Mouse (Mus musculus) kidney, embryonic 15.5 days (tissue): ENCODE data around the gene Sdad1. TPM values are rescaled to one million over a fixed set of nuclear protein-coding genes. Genes with fewer than 3 reads are reported as not detected.
A peak's percentile ranks its signal among the peaks of the same experiment; 100 is the strongest.
"Not testable (repeated sequence)": the region's sequence is repeated elsewhere in the genome, so short reads cannot be mapped to it uniquely, and the experiment has no call there.

ENCODE experiments used
- ATAC-seq: fragments of 200-750 bp; cut with Nextera tagmentation; replicated peaks from 2 replicates; pipeline ENCODE4 v1.8.0; 2017; ENCODE audit warnings: moderate TSS enrichment; ENCODE audit not compliant: low FRiP score
- H3K27ac ChIP-seq: fragments of 300-500 bp; sonication (generic); 2 replicates; pipeline ENCODE4 v1.5.1; 2015; ENCODE audit warnings: mild to moderate bottlenecking, inconsistent platforms
- H3K27me3 ChIP-seq: fragments of 300-500 bp; sonication (generic); 2 replicates; pipeline ENCODE4 v1.6.1; 2015; ENCODE audit warnings: inconsistent platforms
- H3K36me3 ChIP-seq: fragments of 300-500 bp; sonication (generic); 2 replicates; pipeline ENCODE4 v1.6.1; 2015; ENCODE audit warnings: inconsistent platforms
- H3K4me1 ChIP-seq: fragments of 300-500 bp; sonication (generic); 2 replicates; pipeline ENCODE4 v1.6.1; 2015; ENCODE audit warnings: inconsistent platforms
- H3K4me2 ChIP-seq: fragments of 300-500 bp; sonication (generic); 2 replicates; pipeline ENCODE4 v1.6.1; 2015; ENCODE audit warnings: moderate library complexity, mild to moderate bottlenecking, inconsistent platforms
- H3K4me3 ChIP-seq: fragments of 300-500 bp; sonication (generic); replicated peaks from 2 replicates; pipeline ENCODE4 v1.5.1; 2015; ENCODE audit warnings: mild to moderate bottlenecking, inconsistent platforms
- H3K9ac ChIP-seq: fragments of 300-500 bp; sonication (generic); 2 replicates; pipeline ENCODE4 v1.6.1; 2015; ENCODE audit warnings: mild to moderate bottlenecking, inconsistent platforms
- H3K9me3 ChIP-seq: fragments of 300-500 bp; sonication (generic); replicated peaks from 2 replicates; pipeline ENCODE4 v1.6.1; 2016; ENCODE audit warnings: inconsistent platforms
- WGBS: fragments of 180-500 bp; shearing (Covaris S2); methylation state at CpG from one replicate; pipeline ENCODE4 v1.1.7; 2015; ENCODE audit warnings: mixed read lengths; 5-methylcytosine and 5-hydroxymethylcytosine counted together
- polyA plus RNA-seq: library from polyadenylated mRNA; unstranded; fragments of >200 nt; fragmentation: Nextera tagmentation; extraction: Ambion mirVana; gene quantifications from 2 replicates; pipeline ENCODE4 v1.2.1, GENCODE M21; 2015

Gene Sdad1
- 45.7 and 47.9 TPM in 2 replicates for polyA plus RNA-seq

- Histone ChIP-seq H3K27me3 (no peaks in the 10 kb centered on the region), H3K9me3 (no peaks in the 10 kb centered on the region), H3K4me1 (peaks cover 17% of the 10 kb centered on the region), H3K27ac (peak within 1 kb of the TSS; percentile 82), H3K4me3 (peak within 1 kb of the TSS; percentile 95), H3K9ac (peak within 1 kb of the TSS; percentile 72), H3K4me2 (peak within 1 kb of the TSS; percentile 74), H3K36me3 (peaks cover 18% of the 10 kb centered on the region)
- peak; percentile 94 for ATAC-seq
- WGBS = 3% methylated on average over 41 of the region's 41 CpGs
Observed at GRCm38 (mm10) chr5:92309681-92310511, at the start of gene Sdad1. Gene Sdad1 (minus strand): TSS chr5:92310479.

GRCm38 (mm10) chr5:92358767-92359455 lies 48.6 kb upstream of the Sdad1 start:
- no peak overlapping the region for H3K27ac ChIP-seq
- no peaks in the 10 kb centered on the region for H3K9me3 ChIP-seq
- no peaks in the 10 kb centered on the region for H3K36me3 ChIP-seq
- no peak overlapping the region for H3K4me2 ChIP-seq
- no peaks in the 10 kb centered on the region for H3K4me1 ChIP-seq
- H3K4me3 ChIP-seq = no peak overlapping the region
- WGBS = 76% methylated on average over 11 of the region's 11 CpGs
- no peak overlapping the region for H3K9ac ChIP-seq
- no peak for ATAC-seq
- no peaks in the 10 kb centered on the region for H3K27me3 ChIP-seq

GRCm38 (mm10) chr5:92358033-92358432 lies 47.8 kb upstream of the Sdad1 start:
- no peak overlapping the region for H3K4me2 ChIP-seq
- H3K4me1 ChIP-seq = 0 out of 2 replicates have a peak, but pooled peaks cover 2% of the 10 kb centered on the region
- H3K9ac ChIP-seq = no peak overlapping the region
- no peaks in the 10 kb centered on the region for H3K36me3 ChIP-seq
- WGBS = 30% methylated on average over 12 of the region's 12 CpGs
- H3K27me3 ChIP-seq = no peaks in the 10 kb centered on the region
- H3K9me3 ChIP-seq = no peaks in the 10 kb centered on the region
- no peak for ATAC-seq
- no peak overlapping the region for H3K27ac ChIP-seq
- no peak overlapping the region for H3K4me3 ChIP-seq

- Histone ChIP-seq H3K4me3 (peak overlapping the region; percentile 28), H3K9me3 (no peaks in the 10 kb centered on the region), H3K4me1 (peaks cover 9% of the 10 kb centered on the region), H3K4me2 (peak overlapping the region; percentile 41), H3K9ac (no peak overlapping the region), H3K36me3 (no peaks in the 10 kb centered on the region), H3K27ac (no peak overlapping the region), H3K27me3 (no peaks in the 10 kb centered on the region)
- ATAC-seq = no peak
- WGBS = 51% methylated on average over 11 of the region's 11 CpGs
Observed at GRCm38 (mm10) chr5:92353517-92353916, 43.2 kb upstream of the Sdad1 start.

- not testable (repeated sequence) for H3K27me3 ChIP-seq, H3K9me3 ChIP-seq, H3K4me3 ChIP-seq, H3K27ac ChIP-seq, H3K9ac ChIP-seq, H3K4me2 ChIP-seq, ATAC-seq, H3K36me3 ChIP-seq
- 74% methylated on average over 4 of the region's 4 CpGs for WGBS
- peaks cover 16% of the 10 kb centered on the region for H3K4me1 ChIP-seq
Observed at GRCm38 (mm10) chr5:92352716-92353115, 42.4 kb upstream of the Sdad1 start.

GRCm38 (mm10) chr5:92349731-92350130 lies 39.5 kb upstream of the Sdad1 start:
- 79% methylated on average over 7 of the region's 7 CpGs for WGBS

GRCm38 (mm10) chr5:92348794-92349413 lies 38.6 kb upstream of the Sdad1 start, which contains the start of gene Cxcl10:
Gene Cxcl10 (minus strand): TSS chr5:92348889.
- H3K4me3 ChIP-seq = peak within 1 kb of the TSS; percentile 29
- H3K36me3 ChIP-seq = no peaks in the 10 kb centered on the region
- H3K27me3 ChIP-seq = no peaks in the 10 kb centered on the region
- WGBS = 16% methylated on average over 14 of the region's 14 CpGs
- peaks cover 16% of the 10 kb centered on the region for H3K4me1 ChIP-seq
- no peaks in the 10 kb centered on the region for H3K9me3 ChIP-seq
- 0 out of 2 replicates have a peak within 1 kb of the TSS, but pooled peaks have one; percentile 10 for H3K9ac ChIP-seq
- H3K27ac ChIP-seq = no peak within 1 kb of the TSS
- H3K4me2 ChIP-seq = peak within 1 kb of the TSS; percentile 55
- peak; percentile 52 for ATAC-seq

More at GRCm38 (mm10) chr5:92349731-92350130, 39.5 kb upstream of the Sdad1 start:
- no peak overlapping the region for H3K4me2 ChIP-seq
- H3K4me1 ChIP-seq = peaks cover 16% of the 10 kb centered on the region
- no peak for ATAC-seq
- no peaks in the 10 kb centered on the region for H3K27me3 ChIP-seq
- no peak overlapping the region for H3K9ac ChIP-seq
- no peaks in the 10 kb centered on the region for H3K36me3 ChIP-seq
- H3K27ac ChIP-seq = no peak overlapping the region
- H3K4me3 ChIP-seq = no peak overlapping the region
- no peaks in the 10 kb centered on the region for H3K9me3 ChIP-seq

- Histone ChIP-seq H3K4me3 (no peak overlapping the region), H3K4me1 (peaks cover 13% of the 10 kb centered on the region), H3K9ac (no peak overlapping the region), H3K36me3 (no peaks in the 10 kb centered on the region), H3K4me2 (no peak overlapping the region), H3K27ac (no peak overlapping the region), H3K27me3 (no peaks in the 10 kb centered on the region), H3K9me3 (no peaks in the 10 kb centered on the region)
- no peak for ATAC-seq
- 83% methylated on average over 8 of the region's 8 CpGs for WGBS
Observed at GRCm38 (mm10) chr5:92345006-92345405, 34.7 kb upstream of the Sdad1 start.

GRCm38 (mm10) chr5:92340606-92341005 lies 30.3 kb upstream of the Sdad1 start:
- Histone ChIP-seq H3K27me3 (no peaks in the 10 kb centered on the region), H3K27ac (no peak overlapping the region), H3K36me3 (no peaks in the 10 kb centered on the region), H3K4me1 (no peaks in the 10 kb centered on the region), H3K4me3 (no peak overlapping the region), H3K9ac (no peak overlapping the region), H3K4me2 (no peak overlapping the region), H3K9me3 (no peaks in the 10 kb centered on the region)
- ATAC-seq = no peak
- 72% methylated on average over 4 of the region's 4 CpGs for WGBS

GRCm38 (mm10) chr5:92336743-92337142 lies 26.5 kb upstream of the Sdad1 start:
- Histone ChIP-seq H3K27ac (no peak overlapping the region), H3K4me2 (no peak overlapping the region), H3K9ac (no peak overlapping the region), H3K4me3 (no peak overlapping the region), H3K27me3 (no peaks in the 10 kb centered on the region), H3K36me3 (no peaks in the 10 kb centered on the region), H3K4me1 (peaks cover 4% of the 10 kb centered on the region; the same call in 1 of the 2 replicates), H3K9me3 (no peaks in the 10 kb centered on the region)
- ATAC-seq = no peak
- WGBS = 71% methylated on average over 3 of the region's 3 CpGs

- Histone ChIP-seq H3K9me3 (no peaks in the 10 kb centered on the region), H3K36me3 (no peaks in the 10 kb centered on the region), H3K27ac (peak overlapping the region; percentile 82), H3K4me1 (peaks cover 5% of the 10 kb centered on the region; the same call in 1 of the 2 replicates), H3K27me3 (no peaks in the 10 kb centered on the region), H3K9ac (no peak overlapping the region), H3K4me3 (peak overlapping the region; percentile 5; the same call in 1 of the 2 replicates), H3K4me2 (peak overlapping the region; percentile 28)
- 46% methylated on average over 9 of the region's 9 CpGs for WGBS
- ATAC-seq = no peak
Observed at GRCm38 (mm10) chr5:92332359-92332840, 22.1 kb upstream of the Sdad1 start.
